Mouse (Mus musculus) lung, postnatal 0 days (tissue): ENCODE data around the gene Med13l.

Source experiments
- CTCF ChIP-seq: IDR thresholded peaks from 2 replicates; pipeline ENCODE4 v1.5.1; 2016; ENCODE audit warnings: antibody characterized with exemption, mild to moderate bottlenecking
- EP300 ChIP-seq: IDR thresholded peaks from 2 replicates; pipeline ENCODE4 v1.6.1; 2016; ENCODE audit warnings: antibody characterized with exemption, mild to moderate bottlenecking, control low read depth

DNA sequence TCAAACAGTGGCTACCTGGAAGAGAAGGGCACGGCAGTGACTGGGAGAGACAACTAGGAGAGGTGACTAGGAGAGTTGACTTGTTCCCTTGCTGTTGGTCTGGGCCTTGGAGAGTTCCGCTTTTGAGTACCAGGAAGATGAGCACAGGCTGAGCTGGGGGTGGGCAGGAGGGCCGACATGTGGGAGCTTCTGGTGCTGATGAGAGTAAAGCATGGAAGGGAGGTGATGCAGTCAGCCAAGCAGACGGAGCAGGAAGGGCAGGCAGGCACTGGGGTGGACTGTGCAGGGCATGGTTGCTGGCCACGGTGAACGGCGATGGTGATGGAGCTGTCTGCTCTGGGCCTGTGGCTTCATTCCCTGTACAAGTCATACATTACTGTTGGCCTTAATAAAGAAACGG lies 172.2 kb downstream of the Med13l start:
- TF ChIP-seq CTCF (no peak), EP300 (no peak)
